Mouse (Mus musculus): ENCODE results near the gene Gmppa. TPM values are rescaled to one million over a fixed set of nuclear protein-coding genes. Genes with fewer than 3 reads are reported as not detected.

The Gmppa gene
- total RNA-seq, 2 experiments from 2014 or later, result 32.0 to 37.2 TPM

DNA sequence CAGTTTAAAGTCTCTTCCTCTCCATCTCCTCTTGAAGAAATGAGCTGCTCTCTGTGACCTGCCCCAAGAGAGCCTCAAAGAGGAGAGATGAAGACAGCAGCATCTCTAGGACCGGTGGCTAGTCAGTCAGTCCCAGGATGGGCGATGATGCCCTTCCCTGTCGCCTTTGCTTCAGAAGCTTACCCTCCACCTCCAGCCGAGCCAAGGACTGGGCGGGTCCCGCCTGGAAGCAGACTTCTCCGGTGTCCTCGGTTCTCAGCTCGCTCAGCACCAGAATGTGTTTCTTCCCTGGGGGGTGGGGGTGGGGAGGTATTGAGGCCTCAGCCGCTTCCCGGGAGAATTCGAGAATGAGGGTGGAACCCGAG is 51.3 kb downstream of the Gmppa start:
- no peak for DNase-seq

DNA sequence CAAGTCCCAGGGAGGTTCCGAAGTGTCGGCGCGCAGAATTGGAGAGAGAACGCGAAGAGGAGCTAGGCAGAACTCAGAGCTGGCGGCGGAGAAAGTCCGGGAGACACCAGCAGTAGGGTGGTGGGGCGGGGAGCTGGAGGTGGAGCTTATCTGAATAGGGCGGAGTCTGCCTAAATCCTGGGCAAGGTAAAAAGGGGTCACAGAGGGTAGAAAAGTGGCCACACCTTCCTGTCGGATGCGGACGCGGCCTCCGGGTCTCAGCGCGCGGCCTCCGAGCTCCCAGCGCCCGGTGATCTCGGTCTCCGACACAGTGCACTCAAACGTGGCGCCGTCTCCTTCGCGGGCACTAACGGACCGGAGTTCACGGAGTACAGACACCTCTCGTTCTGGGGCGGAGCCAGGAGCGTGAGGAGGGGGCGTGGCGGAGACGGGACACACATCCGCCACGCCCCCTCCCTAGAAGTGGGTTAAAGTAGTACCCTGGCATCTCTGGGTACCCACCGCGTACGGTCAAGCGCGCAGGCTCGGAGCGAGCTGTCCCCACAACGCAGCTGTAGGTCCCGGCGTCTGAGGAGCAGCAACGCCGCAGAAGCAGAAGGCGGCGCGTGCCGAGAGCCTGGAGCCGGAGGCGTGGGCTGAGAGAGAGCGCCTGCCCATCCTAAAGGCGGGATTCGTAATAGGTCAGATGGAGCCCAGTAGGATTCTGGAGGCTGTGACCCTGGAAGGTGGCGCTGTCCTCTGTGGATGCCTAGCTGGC is 51.9 kb downstream of the Gmppa start:
- no peak for DNase-seq

DNA sequence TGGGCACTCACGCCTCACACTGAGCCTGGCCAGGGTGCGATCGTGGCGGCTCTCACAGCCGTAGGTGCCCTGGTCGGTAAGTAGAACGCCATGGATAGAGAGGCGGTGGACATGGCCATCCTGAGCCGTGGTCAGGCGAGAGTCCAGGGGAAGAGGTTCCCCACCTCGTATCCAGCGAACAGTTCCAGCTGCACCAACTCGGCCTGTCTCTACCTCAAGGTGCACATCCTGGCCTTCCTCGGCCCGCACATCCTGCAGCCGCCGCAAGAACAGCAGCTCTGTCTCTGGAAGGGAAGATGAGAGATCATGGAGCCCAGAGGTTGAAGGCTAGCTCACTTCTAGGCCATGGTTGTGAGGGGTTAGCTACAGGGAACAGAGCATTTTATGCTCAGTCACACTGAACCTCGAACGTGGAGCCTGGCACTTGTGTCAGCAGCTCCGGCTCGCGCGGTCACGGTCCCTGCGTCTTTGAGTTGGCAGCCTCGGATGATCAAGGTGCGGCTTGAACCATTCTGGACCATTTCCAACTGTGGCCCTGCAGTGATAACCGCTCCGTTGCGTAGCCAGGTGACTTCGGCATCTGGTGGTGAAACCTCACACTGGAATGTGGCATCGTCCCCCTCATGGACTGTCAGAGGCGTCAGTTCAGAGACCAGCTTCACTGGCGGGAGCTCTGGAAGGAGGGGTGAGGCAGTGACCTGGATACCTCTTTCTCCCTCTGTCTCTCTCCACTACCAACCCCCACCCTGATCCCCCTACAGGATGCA is 55.2 kb downstream of the Gmppa start:
- no peak for DNase-seq

DNA sequence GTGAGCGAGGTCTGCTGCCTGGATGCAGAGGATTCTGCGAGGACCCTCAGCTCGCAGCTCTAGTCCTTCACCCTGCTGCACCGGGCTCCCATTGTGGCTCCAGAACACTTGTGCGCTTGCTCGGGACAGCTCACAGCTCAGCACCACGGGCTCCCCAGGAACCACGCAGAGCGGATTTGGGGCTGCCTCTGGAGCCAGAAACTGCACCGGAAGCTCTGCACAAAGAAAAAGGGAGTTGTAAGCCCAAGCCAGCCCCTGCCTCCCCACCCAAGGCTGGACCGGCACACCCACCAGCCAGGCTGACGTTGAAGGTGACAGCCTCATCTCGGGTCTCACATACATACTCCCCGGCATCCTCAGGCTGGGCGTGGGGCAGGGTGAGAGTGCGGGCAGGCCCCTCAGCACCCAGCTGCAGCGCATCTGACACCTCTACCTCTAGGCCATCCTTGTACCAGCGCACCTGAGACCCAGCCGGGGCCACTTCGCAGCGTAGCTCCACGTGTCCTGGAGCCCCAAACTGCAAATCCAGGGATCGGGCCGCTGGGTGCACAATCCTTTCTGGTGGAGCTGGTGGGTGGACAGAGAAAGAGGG is 56.9 kb downstream of the Gmppa start:
- no peak for DNase-seq

Other genes with a start within 250 kb of the Gmppa start
- gene Ankzf1, start 243.8 kb upstream of the Gmppa start, total RNA-seq (2021), result 1 to 10 TPM; 4.3 to 5.0 TPM
- gene Atg9a, start 243.7 kb upstream of the Gmppa start, total RNA-seq (2021), result 10 to 100 TPM; 85.5 to 88.1 TPM
- 1 to 10 TPM; 1.9 to 2.7 TPM for gene Glb1l, start 225.1 kb upstream of the Gmppa start, total RNA-seq (2021)
- 10 to 100 TPM; 23.1 to 26.0 TPM for gene Stk16, start 225.1 kb upstream of the Gmppa start, total RNA-seq (2021)
- gene Tuba4a, start 216.1 kb upstream of the Gmppa start, total RNA-seq (2021), result 100 to 1,000 TPM; 749 to 982 TPM
- gene A630095N17Rik, start 203.8 kb upstream of the Gmppa start, total RNA-seq (2021), result not detected
- 10 to 100 TPM; 58.4 to 60.9 TPM for gene Dnajb2, start 199.5 kb upstream of the Gmppa start, total RNA-seq (2021)
- gene Ptprn, start 171.4 kb upstream of the Gmppa start, total RNA-seq (2021), result not detected
- not detected for gene Resp18, start 157.5 kb upstream of the Gmppa start, total RNA-seq (2021)
- gene Dnpep, start 117.9 kb upstream of the Gmppa start, total RNA-seq (2021), result 10 to 100 TPM; 46.1 to 51.4 TPM
- 1,000 to 10,000 TPM; 1,914 to 2,104 TPM for gene Des, start 75.6 kb upstream of the Gmppa start, total RNA-seq (2021)
- gene Speg, start 60.6 kb upstream of the Gmppa start, total RNA-seq (2021), result 100 to 1,000 TPM; 200 to 244 TPM
- not detected for gene Asic4, start 14.5 kb downstream of the Gmppa start, total RNA-seq (2021)
- gene Chpf, start 43.4 kb downstream of the Gmppa start, total RNA-seq (2021), result 1 to 10 TPM; 5.5 to 7.9 TPM
- gene Tmem198, start 43.6 kb downstream of the Gmppa start, total RNA-seq (2021), result under 1 TPM; 0.36 to 0.43 TPM
- 10 to 100 TPM; 37.7 to 52.8 TPM for gene Obsl1, start 70.5 kb downstream of the Gmppa start, total RNA-seq (2021)
- gene Inha, start 71.1 kb downstream of the Gmppa start, total RNA-seq (2021), result 1 to 10 TPM; 3.8 to 4.1 TPM
- 1 to 10 TPM; 5.3 to 5.6 TPM for gene Stk11ip, start 85.6 kb downstream of the Gmppa start, total RNA-seq (2021)
- gene Slc4a3, start 110.3 kb downstream of the Gmppa start, total RNA-seq (2021), result 1 to 10 TPM; 4.3 to 5.0 TPM